Mouse (Mus musculus): ENCODE data around the gene Fam234b.

DNA sequence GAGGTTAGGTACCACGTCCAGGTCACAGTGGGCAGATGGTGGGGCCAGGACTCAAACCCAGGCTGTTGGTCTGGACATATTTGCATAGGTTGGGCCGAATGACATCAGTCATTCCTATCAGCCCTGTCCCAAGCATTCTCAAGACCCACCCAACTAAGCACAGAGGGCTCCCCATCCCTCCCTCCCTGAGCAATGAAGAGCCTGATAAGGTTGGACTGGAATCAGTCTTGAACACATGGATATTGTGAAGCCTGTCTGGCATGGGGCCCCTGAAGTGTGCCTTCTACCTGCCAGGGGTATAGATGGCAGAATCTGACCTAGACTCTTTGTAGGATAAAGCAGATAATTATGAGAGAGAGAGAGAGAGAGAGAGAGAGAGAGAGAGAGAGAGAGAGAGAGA, 32.1 kb upstream of the Fam234b start:
- TF ChIP-seq POLR2A (IDR thresholded peaks at IDR 0.05; ENCODE audit: insufficient read depth, low read depth, low read length) (no peak), CTCF (IDR thresholded peaks at IDR 0.05; ENCODE audit: insufficient read depth, low read depth, low read length) (no peak)
